In genomic region chr13:53096615-53097014, GRCm38 (mm10) we compare ENCODE assay signal across 9 mouse cellular contexts.
DNase-seq lines count a peak whose midpoint lies in the region; ATAC-seq and TF ChIP-seq lines count a peak whose summit lies in the region.
"Had no signal": no experiment of that assay in that cellular context is flagged by ENCODE, and none has a peak within 500 bp of the region (broad histone marks: within the 10 kb centered on the region; RNA-seq: fewer than 3 reads in every experiment).

No protein-coding gene starts in this region.

- no peak overlapping the region for H3K9ac ChIP-seq in midbrain, embryonic 13.5 days (replicated peaks)
- no peak overlapping the region for H3K9ac ChIP-seq in liver, embryonic 11.5 days (ENCODE audit: low read depth, low read length)

- H3K27ac ChIP-seq in midbrain, embryonic 10.5 days (replicated peaks), result no peak overlapping the region
- H3K27ac ChIP-seq in midbrain, embryonic 13.5 days, result no peak overlapping the region
- H3K27ac ChIP-seq in liver, embryonic 11.5 days (ENCODE audit: low read depth, low read length), result no peak overlapping the region
- H3K27ac ChIP-seq in olfactory bulb, adult 2 months (ENCODE audit: insufficient read depth, low read depth, low read length), result no peak overlapping the region
- H3K27ac ChIP-seq: macrophage had no signal

- 0 out of 2 replicates have a peak, but pooled peaks cover 2% of the 10 kb centered on the region for H3K4me1 ChIP-seq in midbrain, embryonic 10.5 days
- peaks cover 8% of the 10 kb centered on the region for H3K4me1 ChIP-seq in midbrain, embryonic 13.5 days (replicated peaks)
- H3K4me1 ChIP-seq in liver, embryonic 11.5 days (replicated peaks; ENCODE audit: control insufficient read depth, insufficient read depth, low read length), result no peaks in the 10 kb centered on the region
- no peaks in the 10 kb centered on the region for H3K4me1 ChIP-seq in olfactory bulb, adult 2 months (ENCODE audit: control insufficient read depth, insufficient read depth, low read length)

- H3K27me3 ChIP-seq in midbrain, embryonic 10.5 days (ENCODE audit: low read depth, poor library complexity, severe bottlenecking), result peaks cover 6% of the 10 kb centered on the region; the same call in 1 of the 2 replicates
- peaks cover 19% of the 10 kb centered on the region for H3K27me3 ChIP-seq in midbrain, embryonic 13.5 days
- no peaks in the 10 kb centered on the region for H3K27me3 ChIP-seq in liver, embryonic 11.5 days (replicated peaks; ENCODE audit: control insufficient read depth, insufficient read depth, low read length)

- peak; percentile 64 for DNase-seq in midbrain, embryonic 10.5 days (ENCODE audit: low spot score)
- peak; percentile 83 for DNase-seq in adrenal gland, postnatal 14 days
- DNase-seq in embryo, embryonic 9.5 days (ENCODE audit: extremely low spot score), result peak; percentile 79
- DNase-seq in kidney, adult 8-10 months, result peak; percentile 60 to 80
- DNase-seq in liver, embryonic 11.5 days (ENCODE audit: low spot score), result peak; percentile 51
- DNase-seq in urinary bladder, postnatal 25 days (ENCODE audit: low spot score), result peak; percentile 80

- TF ChIP-seq POLR2A in olfactory bulb, adult 2 months (IDR thresholded peaks at IDR 0.05; ENCODE audit: insufficient read depth, low read depth, low read length), result no peak

- H3K4me3 ChIP-seq in midbrain, embryonic 10.5 days, result no peak overlapping the region
- no peak overlapping the region for H3K4me3 ChIP-seq in midbrain, embryonic 13.5 days (replicated peaks)
- no peak overlapping the region for H3K4me3 ChIP-seq in liver, embryonic 11.5 days (ENCODE audit: low read depth, low read length)
- no peak overlapping the region for H3K4me3 ChIP-seq in olfactory bulb, adult 2 months (ENCODE audit: insufficient read depth, low read depth, low read length)

- TF ChIP-seq CTCF in olfactory bulb, adult 2 months (IDR thresholded peaks at IDR 0.05; ENCODE audit: insufficient read depth, low read depth, low read length), result peak; percentile 81

- no peaks in the 10 kb centered on the region for H3K36me3 ChIP-seq in midbrain, embryonic 10.5 days
- no peaks in the 10 kb centered on the region for H3K36me3 ChIP-seq in midbrain, embryonic 13.5 days
- no peaks in the 10 kb centered on the region for H3K36me3 ChIP-seq in liver, embryonic 11.5 days (ENCODE audit: control insufficient read depth, insufficient read depth, low read length)

- no peak overlapping the region for H3K4me2 ChIP-seq in midbrain, embryonic 13.5 days (replicated peaks)
- H3K4me2 ChIP-seq in liver, embryonic 11.5 days, result no peak overlapping the region

- H3K9me3 ChIP-seq in midbrain, embryonic 10.5 days (replicated peaks), result no peaks in the 10 kb centered on the region
- no peaks in the 10 kb centered on the region for H3K9me3 ChIP-seq in midbrain, embryonic 13.5 days
- no peaks in the 10 kb centered on the region for H3K9me3 ChIP-seq in liver, embryonic 11.5 days (ENCODE audit: control insufficient read depth, low read length)

- WGBS in midbrain, embryonic 10.5 days, result 22% methylated on average over 8 of the region's 8 CpGs
- 22% methylated on average over 8 of the region's 8 CpGs for WGBS in midbrain, embryonic 13.5 days
- WGBS in liver, embryonic 11.5 days, result 19% methylated on average over 8 of the region's 8 CpGs
- 19% methylated on average over 8 of the region's 8 CpGs for WGBS in olfactory bulb, adult 2 months

- no peak for ATAC-seq in midbrain, embryonic 13.5 days
- ATAC-seq in liver, embryonic 11.5 days (replicated peaks; ENCODE audit: low FRiP score), result no peak
